In genomic region chr4:41164974-41165373, GRCm38 (mm10) we compare ENCODE assay signal across 12 mouse cellular contexts. TPM values are rescaled to one million over a fixed set of nuclear protein-coding genes. Genes with fewer than 3 reads are reported as not detected.
DNase-seq lines count a peak whose midpoint lies in the region; ATAC-seq lines count a peak whose summit lies in the region.
"Had no signal": no experiment of that assay in that cellular context is flagged by ENCODE, and none has a peak within 500 bp of the region (broad histone marks: within the 10 kb centered on the region; RNA-seq: fewer than 3 reads in every experiment).

No protein-coding gene starts in this region.

- peak; percentile 12 for DNase-seq in embryo, embryonic 11 days
- DNase-seq in embryo, embryonic 10.5 days (ENCODE audit: low spot score) = no peak
- DNase-seq in ZHBTc4 (ENCODE audit: low read depth, low spot score) = peak; percentile 87
- no peak for DNase-seq in forebrain, embryonic 11.5 days (ENCODE audit: low spot score)
- DNase-seq in thymus, adult 18-20 months = no peak
- DNase-seq in adrenal gland, postnatal 10 days = no peak
- DNase-seq in right cerebral cortex, postnatal 4 days = no peak
- DNase-seq: lung, postnatal 4 days; right cerebral cortex, adult 18-20 months; thymus, postnatal 4 days had no signal

- 31% methylated on average over 2 of the region's 2 CpGs for WGBS in forebrain, embryonic 11.5 days
- 30% methylated on average over 2 of the region's 2 CpGs for WGBS in liver, embryonic 15.5 days (ENCODE audit: insufficient replicate concordance)

- no peak overlapping the region for H3K4me3 ChIP-seq in forebrain, embryonic 11.5 days (ENCODE audit: low read depth, low read length)
- H3K4me3 ChIP-seq in liver, embryonic 15.5 days (replicated peaks) = no peak overlapping the region
- H3K4me3 ChIP-seq: heart, embryonic 12.5 days had no signal

- ATAC-seq in forebrain, embryonic 11.5 days (replicated peaks; ENCODE audit: low FRiP score) = no peak
- ATAC-seq in liver, embryonic 15.5 days (ENCODE audit: insufficient read depth) = no peak

- H3K27ac ChIP-seq in forebrain, embryonic 11.5 days (ENCODE audit: low read depth, low read length) = peak overlapping the region; percentile 55
- H3K27ac ChIP-seq in liver, embryonic 15.5 days (replicated peaks) = peak overlapping the region; percentile 77

- H3K36me3 ChIP-seq in forebrain, embryonic 11.5 days (ENCODE audit: control insufficient read depth, insufficient read depth, low read length) = no peaks in the 10 kb centered on the region
- peaks cover 28% of the 10 kb centered on the region for H3K36me3 ChIP-seq in liver, embryonic 15.5 days (replicated peaks)

- H3K9me3 ChIP-seq in forebrain, embryonic 11.5 days (ENCODE audit: control insufficient read depth, low read length) = no peaks in the 10 kb centered on the region
- no peaks in the 10 kb centered on the region for H3K9me3 ChIP-seq in liver, embryonic 15.5 days (replicated peaks)
- H3K9me3 ChIP-seq: heart, embryonic 12.5 days had no signal

- H3K4me2 ChIP-seq in forebrain, embryonic 11.5 days (ENCODE audit: low read depth, low read length, severe bottlenecking) = no peak overlapping the region
- H3K4me2 ChIP-seq in liver, embryonic 15.5 days = no peak overlapping the region
- H3K4me2 ChIP-seq: heart, embryonic 12.5 days had no signal

- H3K27me3 ChIP-seq in forebrain, embryonic 11.5 days (ENCODE audit: control insufficient read depth, insufficient read depth, low read length) = no peaks in the 10 kb centered on the region
- H3K27me3 ChIP-seq in liver, embryonic 15.5 days = no peaks in the 10 kb centered on the region
- H3K27me3 ChIP-seq: heart, embryonic 12.5 days had no signal

- no peak overlapping the region for H3K9ac ChIP-seq in forebrain, embryonic 11.5 days (ENCODE audit: low read length)
- H3K9ac ChIP-seq in liver, embryonic 15.5 days = no peak overlapping the region
- H3K9ac ChIP-seq: heart, embryonic 12.5 days had no signal

- 0 out of 2 replicates have a peak, but pooled peaks cover 2% of the 10 kb centered on the region for H3K4me1 ChIP-seq in forebrain, embryonic 11.5 days (replicated peaks; ENCODE audit: control insufficient read depth, insufficient read depth, low read length)
- peaks cover 43% of the 10 kb centered on the region for H3K4me1 ChIP-seq in liver, embryonic 15.5 days (replicated peaks)

RNA-seq across cellular contexts. Expression of gene Ube2r2, which starts 29.4 kb away (rescaled TPM):
- polyA plus RNA-seq in forebrain, embryonic 11.5 days (2014; fragmentation: Nextera tagmentation; extraction: Ambion mirVana) = 97.3 and 105 TPM in 2 replicates
- 45.4 and 47.8 TPM in 2 replicates for polyA plus RNA-seq in liver, embryonic 15.5 days (2015; fragmentation: Nextera tagmentation; extraction: Ambion mirVana)
- 100 to 1,000 TPM; 105 to 107 TPM for total RNA-seq in adrenal gland, postnatal 10 days (2021)

RNA-seq across cellular contexts. Expression of gene Nol6, which starts 40.7 kb away (rescaled TPM):
- polyA plus RNA-seq in forebrain, embryonic 11.5 days (2014; fragmentation: Nextera tagmentation; extraction: Ambion mirVana) = 30.9 and 31.6 TPM in 2 replicates
- 9.2 and 9.7 TPM in 2 replicates for polyA plus RNA-seq in liver, embryonic 15.5 days (2015; fragmentation: Nextera tagmentation; extraction: Ambion mirVana)
- 10 to 100 TPM; 35.7 to 41.3 TPM for total RNA-seq in adrenal gland, postnatal 10 days (2021)

Comparison
In these comparisons a context has a peak if more than half of its experiments do, and no peak if none do; other contexts are left out.
1. DNase-seq: peak in embryo, embryonic 11 days (single experiment) and ZHBTc4 (single experiment); none in embryo, embryonic 10.5 days (single experiment), forebrain, embryonic 11.5 days (single experiment), thymus, adult 18-20 months (0 of 2), adrenal gland, postnatal 10 days (single experiment) and right cerebral cortex, postnatal 4 days (single experiment).